Mouse (Mus musculus): ENCODE measurements around the gene Slc47a1. TPM values are rescaled to one million over a fixed set of nuclear protein-coding genes. Genes with fewer than 3 reads are reported as not detected.
"Not testable (repeated sequence)": the region's sequence is repeated elsewhere in the genome, so short reads cannot be mapped to it uniquely, and the experiment has no call there.

Gene Slc47a1
- polyA plus RNA-seq, 1 experiment from 2014 or later: 0.13 TPM

DNA sequence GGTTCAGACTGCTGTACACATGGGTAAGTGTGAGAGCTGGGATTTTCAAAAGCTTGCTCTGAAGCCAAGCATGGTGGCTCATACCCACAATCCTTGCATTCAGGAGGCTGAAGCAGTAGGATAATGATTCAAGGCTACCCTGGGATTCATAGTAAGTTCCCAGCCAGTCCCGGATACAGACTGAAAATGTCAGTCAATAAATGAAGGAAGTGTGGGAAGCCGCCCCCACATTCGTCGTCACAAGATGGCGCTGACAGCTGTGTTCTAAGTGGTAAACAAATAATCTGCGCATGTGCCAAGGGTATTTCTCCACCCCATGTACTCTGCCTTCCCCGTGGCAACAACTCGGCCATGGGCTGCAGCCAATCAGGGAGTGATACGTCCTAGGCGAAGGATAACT lies 73.6 kb downstream of the Slc47a1 start:
- H3K27ac ChIP-seq (replicated peaks); ATAC-seq (replicated peaks); H3K9ac ChIP-seq (replicated peaks); H3K9me3 ChIP-seq; H3K4me3 ChIP-seq; H3K36me3 ChIP-seq; H3K27me3 ChIP-seq; H3K4me1 ChIP-seq; H3K4me2 ChIP-seq (replicated peaks): not testable (repeated sequence)
- 85% methylated on average over 6 of the region's 10 CpGs for WGBS

DNA sequence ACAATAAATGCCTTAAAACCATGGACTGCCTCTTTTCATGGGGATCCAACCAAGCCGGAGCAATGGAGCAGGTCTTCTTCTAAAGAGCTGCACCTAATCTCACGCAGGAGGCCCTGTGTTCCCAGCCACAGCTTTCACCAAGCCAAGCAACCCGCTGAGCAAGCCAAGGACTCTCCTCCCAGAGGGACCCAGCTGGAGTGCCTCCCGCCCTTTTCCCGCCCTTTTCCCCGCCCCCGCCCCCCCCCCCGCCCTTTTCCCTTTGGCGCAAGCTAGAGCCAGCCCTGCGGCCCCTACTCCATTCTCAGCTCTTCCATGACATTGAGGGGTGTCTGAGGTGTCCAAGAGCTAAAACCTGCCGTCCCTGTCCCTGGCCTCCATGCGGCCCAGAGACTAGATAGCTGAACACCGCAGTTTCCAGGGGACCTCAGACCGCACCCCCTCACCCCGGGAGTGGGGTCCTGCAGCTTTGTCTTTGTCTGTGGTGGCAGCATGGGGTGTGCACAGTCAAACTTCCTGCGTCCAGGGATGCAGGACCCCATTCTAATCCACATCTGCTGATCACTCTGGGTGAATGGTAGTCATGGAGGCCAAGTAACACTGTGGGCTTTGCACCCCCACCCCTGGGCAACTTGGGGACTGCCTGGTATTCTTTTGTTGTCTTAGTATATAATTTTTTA lies 77.3 kb downstream of the Slc47a1 start:
- H3K27ac ChIP-seq (replicated peaks): no peak overlapping the region
- H3K36me3 ChIP-seq: no peaks in the 10 kb centered on the region
- WGBS: 23% methylated on average over 11 of the region's 16 CpGs
- ATAC-seq (replicated peaks): no peak
- H3K4me2 ChIP-seq (replicated peaks): peak overlapping the region; percentile 12; the same call in 1 of the 2 replicates
- no peaks in the 10 kb centered on the region for H3K4me1 ChIP-seq
- H3K9ac ChIP-seq (replicated peaks): no peak overlapping the region
- H3K27me3 ChIP-seq: no peaks in the 10 kb centered on the region
- H3K9me3 ChIP-seq: no peaks in the 10 kb centered on the region
- H3K4me3 ChIP-seq: no peak overlapping the region

DNA sequence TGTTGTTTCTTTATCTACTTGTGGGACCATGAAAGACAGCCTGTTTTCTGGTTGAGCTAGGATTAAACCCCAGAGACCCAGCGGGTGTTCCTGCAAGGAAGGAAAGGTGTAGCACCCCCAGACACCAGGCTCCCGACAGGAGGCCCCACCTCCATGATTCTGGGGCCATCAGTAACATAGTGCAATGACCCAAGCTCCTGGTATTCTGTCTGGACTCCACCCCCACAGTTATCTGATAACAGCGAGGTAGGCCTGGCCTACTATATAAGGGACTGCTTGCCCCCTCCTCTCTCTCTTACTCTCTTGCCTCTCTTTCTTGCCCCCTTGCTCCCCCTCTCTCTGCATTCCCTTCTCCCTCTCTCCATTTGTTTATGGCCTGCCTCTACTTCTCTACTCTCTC lies 77.9 kb downstream of the Slc47a1 start:
- WGBS: 74% methylated on average over 3 of the region's 3 CpGs
- Histone ChIP-seq H3K4me2 (replicated peaks) (no peak overlapping the region), H3K36me3 (no peaks in the 10 kb centered on the region), H3K27me3 (no peaks in the 10 kb centered on the region), H3K4me1 (no peaks in the 10 kb centered on the region), H3K27ac (replicated peaks) (no peak overlapping the region), H3K9ac (replicated peaks) (no peak overlapping the region), H3K4me3 (no peak overlapping the region), H3K9me3 (no peaks in the 10 kb centered on the region)
- ATAC-seq (replicated peaks): no peak

DNA sequence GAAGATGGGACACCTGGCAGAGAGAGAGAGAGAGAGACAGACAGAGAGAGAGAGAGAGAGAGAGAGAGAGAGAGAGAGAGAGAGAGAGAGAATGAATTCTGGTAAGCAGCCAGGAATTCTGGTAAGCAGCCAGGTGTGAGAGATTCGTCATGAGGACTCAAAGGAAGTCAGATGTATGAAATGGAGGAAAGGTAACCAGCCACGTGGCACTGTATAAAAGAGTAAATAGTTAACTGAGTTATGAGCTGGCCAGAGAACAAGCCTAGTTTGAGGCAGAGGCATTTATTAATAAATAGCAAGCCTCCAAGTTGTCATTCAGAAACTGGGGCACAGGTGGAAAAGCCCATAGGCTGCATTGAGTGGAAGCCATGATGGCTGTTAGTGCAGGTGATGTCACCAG lies 80.2 kb downstream of the Slc47a1 start:
- Histone ChIP-seq H3K4me2 (replicated peaks) (no peak overlapping the region), H3K4me1 (no peaks in the 10 kb centered on the region), H3K36me3 (no peaks in the 10 kb centered on the region), H3K9me3 (no peaks in the 10 kb centered on the region), H3K27ac (replicated peaks) (no peak overlapping the region), H3K9ac (replicated peaks) (no peak overlapping the region), H3K27me3 (no peaks in the 10 kb centered on the region), H3K4me3 (no peak overlapping the region)
- ATAC-seq (replicated peaks): no peak
- WGBS: 75% methylated on average over 2 of the region's 2 CpGs

DNA sequence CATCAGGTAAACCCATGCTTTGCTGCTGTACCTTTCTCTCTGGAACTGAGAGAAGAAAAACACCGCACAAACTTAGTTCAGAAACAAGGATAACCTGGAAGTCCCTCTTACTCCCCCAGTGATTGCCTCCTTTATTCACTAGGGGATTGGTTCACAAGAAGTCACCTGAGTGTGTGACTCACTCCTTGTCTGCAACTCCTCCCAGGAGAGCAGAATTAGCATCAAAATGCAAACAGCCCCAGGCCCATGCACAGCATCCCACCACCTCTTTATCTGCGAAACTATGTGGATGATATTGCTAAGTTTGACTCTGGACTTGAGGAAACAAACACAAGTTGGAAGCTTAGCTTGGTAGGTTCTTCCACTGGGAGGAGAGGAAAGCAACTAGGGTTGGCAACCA lies 80.8 kb downstream of the Slc47a1 start:
- Histone ChIP-seq H3K27ac (replicated peaks) (no peak overlapping the region), H3K4me1 (no peaks in the 10 kb centered on the region), H3K4me2 (replicated peaks) (no peak overlapping the region), H3K9me3 (no peaks in the 10 kb centered on the region), H3K27me3 (no peaks in the 10 kb centered on the region), H3K4me3 (no peak overlapping the region), H3K36me3 (no peaks in the 10 kb centered on the region), H3K9ac (replicated peaks) (no peak overlapping the region)
- WGBS: 87% methylated on average over 2 of the region's 2 CpGs
- ATAC-seq (replicated peaks): no peak

DNA sequence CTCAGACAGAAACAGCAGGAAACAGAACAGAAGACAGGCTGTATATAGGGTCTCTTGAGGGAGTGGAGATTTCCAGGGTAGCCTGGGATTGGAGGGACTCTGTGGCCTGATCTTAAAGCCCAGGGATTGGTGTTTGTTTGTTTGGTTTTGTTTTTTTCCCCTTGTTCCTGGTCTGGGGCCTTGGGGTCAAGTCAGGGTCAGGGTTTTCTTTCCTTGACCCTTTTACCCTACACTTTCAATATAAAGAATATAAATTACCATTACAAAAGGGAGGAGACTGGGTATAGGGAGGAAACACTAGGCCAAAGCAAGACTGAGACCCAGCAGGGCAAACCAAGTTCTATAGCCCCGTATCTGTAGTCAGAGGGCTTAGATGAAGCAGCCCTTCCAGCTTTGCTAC lies 81.6 kb downstream of the Slc47a1 start:
- WGBS: 31% methylated on average over 1 of the region's 1 CpGs
- no peaks in the 10 kb centered on the region for H3K4me1 ChIP-seq
- no peak overlapping the region for H3K9ac ChIP-seq (replicated peaks)
- H3K27me3 ChIP-seq: no peaks in the 10 kb centered on the region
- no peaks in the 10 kb centered on the region for H3K36me3 ChIP-seq
- ATAC-seq (replicated peaks): no peak
- H3K4me3 ChIP-seq: no peak overlapping the region
- no peak overlapping the region for H3K27ac ChIP-seq (replicated peaks)
- no peak overlapping the region for H3K4me2 ChIP-seq (replicated peaks)
- no peaks in the 10 kb centered on the region for H3K9me3 ChIP-seq

DNA sequence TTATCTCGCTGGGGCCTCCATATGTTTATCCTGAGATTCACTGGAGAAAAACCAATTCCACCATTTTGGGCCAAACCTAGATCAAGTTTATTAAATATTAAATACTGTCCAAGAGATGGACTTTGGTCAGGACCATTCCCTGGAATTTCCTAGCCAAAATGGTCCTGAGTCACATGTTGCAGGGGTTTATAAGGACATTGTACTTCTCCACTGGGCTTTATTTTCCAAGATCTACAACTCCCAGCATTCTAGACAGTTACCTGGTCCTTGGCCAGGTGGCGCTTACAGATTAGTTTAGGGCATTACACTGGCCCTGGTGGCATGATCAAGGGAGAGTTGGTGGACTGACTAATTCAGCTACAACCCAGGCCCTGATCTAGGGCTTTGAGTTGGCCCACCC lies 82.6 kb downstream of the Slc47a1 start:
- Histone ChIP-seq H3K9ac (replicated peaks) (no peak overlapping the region), H3K4me3 (no peak overlapping the region), H3K4me2 (replicated peaks) (no peak overlapping the region), H3K27ac (replicated peaks) (no peak overlapping the region), H3K36me3 (no peaks in the 10 kb centered on the region), H3K9me3 (no peaks in the 10 kb centered on the region), H3K4me1 (no peaks in the 10 kb centered on the region), H3K27me3 (no peaks in the 10 kb centered on the region)
- no peak for ATAC-seq (replicated peaks)
- WGBS: 92% methylated on average over 2 of the region's 2 CpGs

DNA sequence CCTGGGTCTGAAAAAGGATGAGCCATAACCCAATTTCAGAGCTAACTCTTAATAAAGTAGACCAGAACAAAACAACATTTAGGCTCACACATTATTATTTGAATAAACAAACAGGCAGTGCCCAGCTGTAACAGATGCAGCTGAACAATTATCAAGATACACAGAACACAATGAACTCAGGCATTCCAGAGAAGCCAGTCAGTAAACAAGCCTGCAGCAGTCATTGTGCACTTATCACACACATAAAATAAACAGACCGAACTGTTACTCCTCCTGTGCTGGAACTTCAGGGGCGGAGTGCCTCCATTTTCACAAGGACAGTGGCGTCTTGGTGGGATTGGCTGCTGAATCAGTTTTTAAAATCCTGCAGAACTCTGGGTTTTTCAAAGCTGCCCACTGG lies 83.7 kb downstream of the Slc47a1 start:
- H3K9ac ChIP-seq (replicated peaks): no peak overlapping the region
- no peaks in the 10 kb centered on the region for H3K4me1 ChIP-seq
- no peak overlapping the region for H3K4me2 ChIP-seq (replicated peaks)
- 80% methylated on average over 3 of the region's 3 CpGs for WGBS
- ATAC-seq (replicated peaks): no peak
- no peaks in the 10 kb centered on the region for H3K9me3 ChIP-seq
- no peaks in the 10 kb centered on the region for H3K27me3 ChIP-seq
- no peak overlapping the region for H3K27ac ChIP-seq (replicated peaks)
- no peaks in the 10 kb centered on the region for H3K36me3 ChIP-seq
- H3K4me3 ChIP-seq: no peak overlapping the region

Other genes starting within 250 kb of the Slc47a1 start
- gene Usp22, start 203.3 kb downstream of the Slc47a1 start, polyA plus RNA-seq (2015; fragmentation: Nextera tagmentation; extraction: Ambion mirVana): 419 and 436 TPM in 2 replicates
- gene Aldh3a1, start 170.8 kb downstream of the Slc47a1 start, polyA plus RNA-seq (2015; fragmentation: Nextera tagmentation; extraction: Ambion mirVana): 0.14 and 0.28 TPM in 2 replicates
- gene Aldh3a2, start 110.9 kb downstream of the Slc47a1 start, polyA plus RNA-seq (2015; fragmentation: Nextera tagmentation; extraction: Ambion mirVana): 27.5 and 28.0 TPM in 2 replicates
- gene Slc47a2, start 35.5 kb downstream of the Slc47a1 start, polyA plus RNA-seq (2015; fragmentation: Nextera tagmentation; extraction: Ambion mirVana): not detected in 2 replicates
- 22.4 and 24.2 TPM in 2 replicates for gene Rnf112, start 75.8 kb upstream of the Slc47a1 start, polyA plus RNA-seq (2015; fragmentation: Nextera tagmentation; extraction: Ambion mirVana)
- gene Mfap4, start 107.1 kb upstream of the Slc47a1 start, polyA plus RNA-seq (2015; fragmentation: Nextera tagmentation; extraction: Ambion mirVana): 50.5 and 59.5 TPM in 2 replicates
- gene Mapk7, start 116.1 kb upstream of the Slc47a1 start, polyA plus RNA-seq (2015; fragmentation: Nextera tagmentation; extraction: Ambion mirVana): 109 and 117 TPM in 2 replicates
- 38.8 and 42.8 TPM in 2 replicates for gene B9d1, start 126.8 kb upstream of the Slc47a1 start, polyA plus RNA-seq (2015; fragmentation: Nextera tagmentation; extraction: Ambion mirVana)
- 64.6 and 67.3 TPM in 2 replicates for gene Epn2, start 201.3 kb upstream of the Slc47a1 start, polyA plus RNA-seq (2015; fragmentation: Nextera tagmentation; extraction: Ambion mirVana)